Mouse (Mus musculus) kidney, postnatal 0 days (tissue): ENCODE data around the gene Sgms1. TPM values are rescaled to one million over a fixed set of nuclear protein-coding genes. Genes with fewer than 3 reads are reported as not detected.
"Not testable (repeated sequence)": the region's sequence is repeated elsewhere in the genome, so short reads cannot be mapped to it uniquely, and the experiment has no call there.

Experiments used
- ATAC-seq: fragments of 200-750 bp; cut with Nextera tagmentation; replicated peaks from 2 replicates; pipeline ENCODE4 v1.8.0; 2017; ENCODE audit warnings: low read depth, moderate number of reproducible peaks, moderate TSS enrichment, moderate library complexity; ENCODE audit not compliant: low FRiP score
- DNase-seq: peaks from one replicate; pipeline ENCODE4 v3.0.0-alpha.2; 2016; ENCODE audit warnings: low spot score
- H3K27ac ChIP-seq: fragments of 300-500 bp; sonication (generic); 2 replicates; pipeline ENCODE4 v1.5.1; 2014; ENCODE audit warnings: mild to moderate bottlenecking
- H3K27me3 ChIP-seq: fragments of 300-500 bp; sonication (generic); 2 replicates; pipeline ENCODE4 v1.6.1; 2014; ENCODE audit warnings: low read length, mixed read lengths; ENCODE audit not compliant: insufficient read depth
- H3K36me3 ChIP-seq: fragments of 300-500 bp; sonication (generic); 2 replicates; pipeline ENCODE4 v1.6.1; 2014; ENCODE audit warnings: low read length, mixed read lengths; ENCODE audit not compliant: insufficient read depth
- H3K4me1 ChIP-seq: fragments of 300-500 bp; sonication (generic); replicated peaks from 2 replicates; pipeline ENCODE4 v1.6.1; 2014; ENCODE audit warnings: antibody characterized with exemption, low read length, mixed read lengths; ENCODE audit not compliant: insufficient read depth
- H3K4me2 ChIP-seq: fragments of 300-500 bp; sonication (generic); 2 replicates; pipeline ENCODE4 v1.6.1; 2014; ENCODE audit warnings: mild to moderate bottlenecking, low read length, moderate library complexity, mixed read lengths
- H3K4me3 ChIP-seq: fragments of 300-500 bp; sonication (generic); replicated peaks from 2 replicates; pipeline ENCODE4 v1.5.1; 2014; ENCODE audit warnings: low read depth, low read length
- H3K9ac ChIP-seq: fragments of 300-500 bp; sonication (generic); 2 replicates; pipeline ENCODE4 v1.6.1; 2014; ENCODE audit warnings: low read depth, low read length
- H3K9me3 ChIP-seq: fragments of 300-500 bp; sonication (generic); replicated peaks from 2 replicates; pipeline ENCODE4 v1.6.1; 2016; ENCODE audit warnings: low read length, inconsistent platforms, mixed read lengths
- CTCF ChIP-seq: IDR thresholded peaks from 2 replicates; pipeline ENCODE4 v1.5.1; 2016; ENCODE audit warnings: antibody characterized with exemption, low read depth, mild to moderate bottlenecking, moderate library complexity
- WGBS: fragments of 180-500 bp; shearing (Covaris S2); extraction: QIAGEN DNeasy Blood & Tissue Kit; methylation state at CpG from one replicate; pipeline ENCODE4 v1.1.7; 2014; 5-methylcytosine and 5-hydroxymethylcytosine counted together
- polyA plus RNA-seq: library from polyadenylated mRNA; unstranded; fragments of >200 nt; fragmentation: Nextera tagmentation; extraction: Ambion mirVana; gene quantifications from 2 replicates; pipeline ENCODE4 v1.2.1, GENCODE M21; 2015

Sgms1 gene
- polyA plus RNA-seq, 1 experiment from 2014 or later, result 42.4 TPM

DNA sequence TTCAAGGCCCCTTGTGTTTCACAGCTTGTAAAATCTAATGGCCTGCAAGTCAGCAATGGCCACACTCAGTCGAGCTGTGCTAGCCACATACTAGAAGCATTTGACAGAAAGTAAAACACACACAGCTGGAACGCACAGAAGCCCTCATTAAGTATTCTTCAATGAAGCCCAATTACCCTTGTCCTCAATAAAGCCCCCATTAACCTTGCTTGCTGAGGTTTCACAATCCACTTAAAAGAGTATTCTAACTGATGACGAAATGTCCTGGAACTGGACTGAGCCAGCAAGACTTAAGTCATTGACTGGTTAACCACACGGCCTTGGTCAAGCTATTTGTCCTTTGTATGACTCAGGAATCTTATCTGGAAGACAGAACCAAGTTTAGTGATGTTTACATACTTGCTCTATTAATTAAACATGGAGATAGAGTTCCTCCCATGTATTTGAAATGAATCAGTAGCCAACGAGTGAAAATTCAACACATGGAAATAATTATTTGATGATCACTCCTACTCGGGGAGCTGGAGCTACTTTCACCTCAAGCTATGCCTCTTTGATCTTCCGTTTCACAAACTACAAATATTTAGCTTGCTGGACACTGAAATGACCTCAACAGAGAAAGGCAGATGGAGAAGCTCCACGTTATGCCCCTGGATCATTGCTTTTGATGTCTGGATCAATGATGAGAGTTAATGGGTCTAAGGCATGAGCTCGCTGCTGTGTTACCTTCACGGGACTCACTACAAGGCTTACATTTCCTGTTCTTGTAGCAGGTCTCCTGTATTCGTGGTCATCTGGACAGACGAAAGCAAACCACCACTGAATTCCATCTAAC lies 69.8 kb downstream of the Sgms1 start:
- Histone ChIP-seq H3K4me3 (no peak overlapping the region), H3K4me1 (peaks cover 29% of the 10 kb centered on the region), H3K9me3 (no peaks in the 10 kb centered on the region), H3K9ac (no peak overlapping the region), H3K27me3 (no peaks in the 10 kb centered on the region), H3K36me3 (no peaks in the 10 kb centered on the region), H3K27ac (0 out of 2 replicates have a peak overlapping the region, but pooled peaks have one; percentile 19), H3K4me2 (no peak overlapping the region)
- peak; percentile 51 for DNase-seq
- no peak for ATAC-seq
- WGBS, result 36% methylated on average over 12 of the region's 12 CpGs
- TF ChIP-seq CTCF, result no peak

DNA sequence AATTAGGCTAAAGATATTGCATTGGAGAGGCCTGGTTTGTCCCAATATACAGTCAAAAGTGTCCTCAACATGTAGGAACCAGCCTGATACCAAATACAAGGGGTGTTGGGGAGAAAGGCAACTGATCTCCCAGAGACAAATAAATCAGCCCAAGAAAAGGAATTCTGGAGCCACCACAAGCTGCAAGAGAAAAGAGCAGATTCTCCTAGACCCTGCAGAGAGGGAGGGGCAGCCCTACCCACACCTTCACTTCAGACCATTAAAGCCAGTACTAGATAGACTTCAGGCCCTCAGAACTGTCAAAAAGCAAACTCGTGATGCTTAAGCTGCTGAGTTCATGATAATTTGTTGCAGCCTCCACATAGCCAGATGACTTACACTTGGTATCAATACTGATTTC lies 70.5 kb downstream of the Sgms1 start:
- WGBS, result 63% methylated on average over 1 of the region's 1 CpGs
- no peaks in the 10 kb centered on the region for H3K9me3 ChIP-seq
- H3K9ac ChIP-seq, result no peak overlapping the region
- no peaks in the 10 kb centered on the region for H3K27me3 ChIP-seq
- H3K4me1 ChIP-seq, result peaks cover 25% of the 10 kb centered on the region
- no peak for DNase-seq
- H3K36me3 ChIP-seq, result no peaks in the 10 kb centered on the region
- no peak overlapping the region for H3K4me3 ChIP-seq
- ATAC-seq, result no peak
- TF ChIP-seq CTCF, result no peak
- H3K27ac ChIP-seq, result 0 out of 2 replicates have a peak overlapping the region, but pooled peaks have one; percentile 3
- no peak overlapping the region for H3K4me2 ChIP-seq

DNA sequence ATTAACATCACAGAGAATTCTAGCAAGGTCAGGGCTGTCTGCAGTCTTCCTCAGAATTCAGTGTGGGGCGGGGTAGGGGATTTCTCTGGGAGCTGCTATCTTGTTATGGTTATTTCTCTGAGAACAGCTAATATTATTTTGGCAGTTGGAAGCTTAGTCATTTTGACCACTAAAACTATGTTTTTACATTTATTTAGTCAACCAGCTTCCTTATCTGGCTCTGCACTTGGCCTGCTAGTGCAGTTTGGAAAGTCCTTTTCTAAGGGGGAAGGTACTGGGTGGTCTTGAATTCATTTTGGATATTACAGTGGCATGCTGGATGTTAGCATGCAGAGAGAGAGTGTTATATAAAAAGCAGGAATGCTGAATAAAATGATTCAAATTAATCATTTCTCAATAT lies 72.2 kb downstream of the Sgms1 start:
- 91% methylated on average over 1 of the region's 1 CpGs for WGBS
- H3K9me3 ChIP-seq, H3K27me3 ChIP-seq, H3K36me3 ChIP-seq, H3K9ac ChIP-seq, H3K27ac ChIP-seq, H3K4me2 ChIP-seq, DNase-seq, H3K4me3 ChIP-seq, ATAC-seq: not testable (repeated sequence)
- H3K4me1 ChIP-seq, result peaks cover 15% of the 10 kb centered on the region

DNA sequence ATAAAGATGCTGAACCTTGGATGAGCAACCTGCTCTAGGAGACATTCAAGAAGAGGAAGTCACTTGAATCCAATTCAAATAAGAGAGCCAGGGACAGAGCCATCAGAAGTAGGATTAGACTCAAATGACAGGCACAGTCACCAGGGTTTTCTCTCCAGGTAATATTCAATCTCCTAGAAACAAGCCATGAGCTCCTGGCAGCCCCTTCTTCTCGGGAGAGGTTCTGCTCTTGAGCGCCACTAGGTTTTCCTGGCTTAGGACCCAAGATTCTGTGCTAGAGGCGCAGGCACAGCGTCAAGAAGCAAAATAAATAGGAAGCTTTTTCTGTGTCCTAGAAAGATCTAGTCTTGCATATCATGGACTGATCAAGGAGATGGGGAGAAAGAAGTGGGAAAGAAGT lies 76.2 kb downstream of the Sgms1 start:
- TF ChIP-seq CTCF, result no peak
- Histone ChIP-seq H3K4me3 (no peak overlapping the region), H3K36me3 (no peaks in the 10 kb centered on the region), H3K27me3 (no peaks in the 10 kb centered on the region), H3K27ac (no peak overlapping the region), H3K9me3 (no peaks in the 10 kb centered on the region), H3K4me2 (no peak overlapping the region), H3K9ac (no peak overlapping the region), H3K4me1 (no peaks in the 10 kb centered on the region)
- ATAC-seq (no peak), DNase-seq (no peak)
- WGBS, result 87% methylated on average over 4 of the region's 4 CpGs

DNA sequence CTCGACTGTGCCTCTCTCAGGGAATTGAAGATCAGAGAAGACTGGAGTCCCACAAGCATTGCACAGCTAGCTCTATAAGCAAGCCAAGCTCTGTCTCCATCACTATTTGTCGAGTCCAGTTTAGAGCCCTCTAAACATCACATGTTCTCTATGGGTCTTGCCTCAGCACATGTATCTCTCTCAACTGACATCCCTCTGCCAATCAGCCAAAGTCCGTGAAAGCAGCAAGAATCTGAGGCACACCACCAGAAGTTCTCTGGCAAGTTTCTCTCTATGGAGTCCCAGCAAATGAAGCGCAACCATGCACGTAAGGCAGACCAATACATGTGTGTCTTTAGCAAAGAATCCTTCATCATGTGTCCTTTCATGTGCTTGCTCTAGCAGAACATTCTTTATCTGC lies 77.8 kb downstream of the Sgms1 start:
- Histone ChIP-seq H3K4me3 (no peak overlapping the region), H3K4me1 (no peaks in the 10 kb centered on the region), H3K36me3 (no peaks in the 10 kb centered on the region), H3K27ac (no peak overlapping the region), H3K9ac (no peak overlapping the region), H3K9me3 (no peaks in the 10 kb centered on the region), H3K4me2 (no peak overlapping the region), H3K27me3 (no peaks in the 10 kb centered on the region)
- no peak for TF ChIP-seq CTCF
- ATAC-seq (no peak), DNase-seq (no peak)
- WGBS, result 92% methylated on average over 5 of the region's 5 CpGs

DNA sequence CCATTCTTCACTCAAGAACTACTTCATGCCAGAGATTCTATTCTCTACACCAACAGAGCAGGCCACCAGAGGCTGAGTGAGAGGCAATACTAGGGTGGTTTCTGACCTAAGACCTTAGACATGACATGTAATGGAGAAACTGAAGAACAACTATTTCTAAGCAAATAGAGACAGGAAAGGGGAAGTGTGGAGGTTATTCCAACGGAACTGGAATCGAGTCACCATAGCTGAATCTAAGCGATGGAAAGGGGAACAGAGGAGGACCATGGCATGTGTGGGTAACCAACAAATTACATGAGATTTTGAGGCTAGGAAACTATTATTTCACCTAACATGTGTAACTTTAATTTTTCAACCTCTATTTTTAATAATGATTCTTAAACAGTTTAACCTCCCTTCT lies 78.5 kb downstream of the Sgms1 start:
- TF ChIP-seq CTCF, result no peak
- H3K9me3 ChIP-seq, result no peaks in the 10 kb centered on the region
- no peaks in the 10 kb centered on the region for H3K27me3 ChIP-seq
- DNase-seq (no peak), ATAC-seq (no peak)
- H3K4me1 ChIP-seq, result no peaks in the 10 kb centered on the region
- no peak overlapping the region for H3K4me2 ChIP-seq
- no peak overlapping the region for H3K4me3 ChIP-seq
- H3K9ac ChIP-seq, result no peak overlapping the region
- H3K27ac ChIP-seq, result no peak overlapping the region
- H3K36me3 ChIP-seq, result no peaks in the 10 kb centered on the region
- 92% methylated on average over 3 of the region's 3 CpGs for WGBS
